Mouse (Mus musculus): ENCODE results near the gene Lyzl4. TPM values are rescaled to one million over a fixed set of nuclear protein-coding genes. Genes with fewer than 3 reads are reported as not detected.

The Lyzl4 gene
- not detected for polyA plus RNA-seq (2017; shearing (Covaris generic))

DNA sequence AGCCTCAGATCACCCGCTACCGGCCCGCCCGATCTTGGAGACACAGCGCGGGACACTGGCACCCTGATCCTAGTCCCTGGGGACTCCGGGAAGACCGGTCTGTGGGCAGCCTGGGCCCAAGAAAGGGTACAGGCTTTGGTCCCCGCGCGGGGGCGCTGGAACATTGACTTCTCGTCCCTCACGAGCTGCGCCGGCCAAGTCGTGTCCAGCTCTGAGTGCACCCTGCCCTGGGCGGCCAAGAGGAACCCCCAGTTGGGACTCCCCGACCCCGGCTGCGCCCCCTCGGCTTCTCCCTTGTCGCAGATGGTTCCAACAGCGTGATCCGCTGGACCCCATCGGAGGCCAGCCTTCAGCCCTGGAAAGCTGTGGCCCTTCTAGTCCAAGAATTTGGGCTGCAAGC is at the start of gene Lyzl4:
TSS of gene Lyzl4 (minus strand) at position 96 of the 400 bp plus-strand sequence.

DNA sequence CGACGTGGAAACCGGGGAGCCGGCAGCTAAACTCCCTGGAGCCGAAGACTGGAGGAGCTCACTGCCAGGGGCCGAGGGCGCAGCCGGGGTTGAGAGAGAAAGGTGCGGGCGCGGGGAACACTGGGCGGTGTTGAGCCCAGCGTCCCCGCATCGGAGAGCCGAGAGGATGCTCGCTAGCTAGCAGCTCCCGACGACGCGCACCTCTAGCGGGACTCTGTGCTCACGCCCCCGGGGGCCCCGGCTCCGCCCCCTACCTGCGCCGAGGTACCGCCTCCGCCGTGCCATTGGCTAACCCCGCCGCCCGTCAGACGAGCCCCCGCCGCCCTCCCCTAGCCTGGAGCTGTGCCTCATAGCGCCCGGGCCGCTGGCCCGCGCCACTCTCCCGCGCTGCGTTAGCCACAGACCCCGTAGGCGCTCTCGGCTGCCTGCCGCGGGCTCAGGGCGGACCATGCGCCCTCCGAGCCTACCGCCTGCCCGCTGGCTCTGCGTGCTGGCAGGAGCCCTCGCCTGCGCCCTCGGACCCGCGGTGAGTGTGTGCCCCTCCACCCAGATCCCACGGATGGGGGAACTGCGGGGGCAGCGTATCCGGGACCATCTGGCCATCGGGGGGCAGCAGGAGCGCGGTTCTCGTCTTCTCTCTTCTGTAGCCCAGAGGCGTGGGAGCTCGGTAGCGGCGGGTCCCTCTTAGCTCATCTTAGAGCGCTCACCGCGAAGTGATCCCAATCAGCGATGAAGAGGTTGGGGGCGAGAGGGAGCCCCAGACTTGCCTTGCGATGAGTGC is 695 bp upstream of the Lyzl4 start, which contains the start of gene Vipr1:
TSS of gene Vipr1 (plus strand) at position 316 of the 781 bp plus-strand sequence.

Other genes with a start within 250 kb of the Lyzl4 start
- gene Cck, start 146.4 kb downstream of the Lyzl4 start, polyA plus RNA-seq (2017; shearing (Covaris generic)): not detected
- gene Vipr1, start 620 bp upstream of the Lyzl4 start, polyA plus RNA-seq (2017; shearing (Covaris generic)): 10 to 100 TPM in 1 of 2 experiments, 1 to 10 TPM in 1; 5.6 to 58.4 TPM
- gene Sec22c, start 63.4 kb upstream of the Lyzl4 start, polyA plus RNA-seq (2017; shearing (Covaris generic)): 10 to 100 TPM; 21.1 to 25.0 TPM
- 10 to 100 TPM; 25.4 to 32.3 TPM for gene Ss18l2, start 68.2 kb upstream of the Lyzl4 start, polyA plus RNA-seq (2017; shearing (Covaris generic))
- gene Nktr, start 77.1 kb upstream of the Lyzl4 start, polyA plus RNA-seq (2017; shearing (Covaris generic)): 100 to 1,000 TPM; 116 to 132 TPM
- gene Zfp651, start 117.2 kb upstream of the Lyzl4 start, polyA plus RNA-seq (2017; shearing (Covaris generic)): under 1 TPM; 0.11 to 0.74 TPM
- under 1 TPM; 0.13 to 0.72 TPM for gene Klhl40, start 135.5 kb upstream of the Lyzl4 start, polyA plus RNA-seq (2017; shearing (Covaris generic))
- under 1 TPM in 1 of 2 experiments, not detected in 1; 0.77 TPM for gene Hhatl, start 150.4 kb upstream of the Lyzl4 start, polyA plus RNA-seq (2017; shearing (Covaris generic))
- gene Ccdc13, start 197.4 kb upstream of the Lyzl4 start, polyA plus RNA-seq (2017; shearing (Covaris generic)): under 1 TPM in 1 of 2 experiments, not detected in 1; 0.39 TPM
- gene Higd1a, start 216.3 kb upstream of the Lyzl4 start, polyA plus RNA-seq (2017; shearing (Covaris generic)): 10 to 100 TPM; 77.7 to 98.0 TPM

Data from inflammation-experienced regulatory T-cells (primary cell).